Mouse (Mus musculus): ENCODE data around the gene Hectd1. TPM values are rescaled to one million over a fixed set of nuclear protein-coding genes. Genes with fewer than 3 reads are reported as not detected.

Hectd1 gene
- polyA plus RNA-seq, 1 experiment from 2014 or later: 41.5 TPM

DNA sequence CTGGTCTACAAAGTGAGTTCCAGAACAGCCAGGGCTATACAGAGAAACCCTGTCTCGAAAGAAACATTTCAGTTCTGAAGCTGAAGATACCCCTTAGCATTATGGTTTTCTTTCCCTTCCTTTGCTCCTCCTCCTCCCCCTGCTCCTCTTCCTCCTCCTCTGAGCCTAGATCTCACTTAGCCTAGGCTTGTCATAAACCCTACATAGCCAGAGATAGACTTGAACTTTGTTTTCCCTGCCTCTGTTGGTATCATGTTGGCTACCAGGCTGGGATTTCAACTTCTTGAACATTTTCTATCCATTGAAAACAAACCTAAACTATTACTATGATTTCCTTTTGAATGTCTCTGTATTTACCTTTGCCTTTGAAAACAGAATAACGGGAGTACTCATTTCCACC is 26.5 kb upstream of the Hectd1 start:
- ATAC-seq (ENCODE audit: low FRiP score, low read depth): no peak

DNA sequence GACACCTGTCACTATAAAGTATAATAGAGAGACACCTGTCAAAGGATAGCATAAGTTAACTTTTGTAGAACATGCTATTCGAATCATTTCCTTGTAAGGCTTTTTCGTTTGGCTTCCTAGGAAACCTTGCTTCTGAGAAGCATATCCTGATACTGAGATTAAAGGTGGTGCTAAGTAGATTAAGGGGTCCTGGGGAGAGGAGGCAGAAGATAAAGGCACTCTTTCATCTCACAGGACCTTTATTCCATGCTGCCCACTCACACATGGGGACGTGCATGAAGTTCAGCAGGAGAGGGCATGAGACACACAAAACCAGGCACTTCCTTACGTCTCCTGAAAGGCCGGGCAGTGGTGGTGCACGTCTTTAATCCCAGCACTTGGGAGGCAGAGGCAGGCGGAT is 26.1 kb upstream of the Hectd1 start:
- H3K9me3 ChIP-seq: no peaks in the 10 kb centered on the region
- H3K36me3 ChIP-seq: no peaks in the 10 kb centered on the region
- ATAC-seq (ENCODE audit: low FRiP score, low read depth): no peak
- no peaks in the 10 kb centered on the region for H3K4me1 ChIP-seq
- H3K9ac ChIP-seq (replicated peaks): no peak overlapping the region
- H3K4me3 ChIP-seq: no peak overlapping the region
- H3K27me3 ChIP-seq: no peaks in the 10 kb centered on the region
- H3K4me2 ChIP-seq (replicated peaks): no peak overlapping the region
- 60% methylated on average over 7 of the region's 7 CpGs for WGBS
- no peak overlapping the region for H3K27ac ChIP-seq (replicated peaks)

More for the DNA sequence above, 26.5 kb upstream of the Hectd1 start:
- H3K4me3 ChIP-seq: no peak overlapping the region
- no peak overlapping the region for H3K9ac ChIP-seq (replicated peaks)
- H3K36me3 ChIP-seq: no peaks in the 10 kb centered on the region
- 83% methylated on average over 2 of the region's 2 CpGs for WGBS
- no peaks in the 10 kb centered on the region for H3K27me3 ChIP-seq
- no peaks in the 10 kb centered on the region for H3K4me1 ChIP-seq
- H3K9me3 ChIP-seq: no peaks in the 10 kb centered on the region
- H3K4me2 ChIP-seq (replicated peaks): no peak overlapping the region
- no peak overlapping the region for H3K27ac ChIP-seq (replicated peaks)

- H3K27me3 ChIP-seq: no peaks in the 10 kb centered on the region
- no peaks in the 10 kb centered on the region for H3K4me1 ChIP-seq
- no peak for ATAC-seq (ENCODE audit: low FRiP score, low read depth)
These were observed 22.3 kb upstream of the Hectd1 start for GRCm38 (mm10) chr12:51851617-51852016.

DNA sequence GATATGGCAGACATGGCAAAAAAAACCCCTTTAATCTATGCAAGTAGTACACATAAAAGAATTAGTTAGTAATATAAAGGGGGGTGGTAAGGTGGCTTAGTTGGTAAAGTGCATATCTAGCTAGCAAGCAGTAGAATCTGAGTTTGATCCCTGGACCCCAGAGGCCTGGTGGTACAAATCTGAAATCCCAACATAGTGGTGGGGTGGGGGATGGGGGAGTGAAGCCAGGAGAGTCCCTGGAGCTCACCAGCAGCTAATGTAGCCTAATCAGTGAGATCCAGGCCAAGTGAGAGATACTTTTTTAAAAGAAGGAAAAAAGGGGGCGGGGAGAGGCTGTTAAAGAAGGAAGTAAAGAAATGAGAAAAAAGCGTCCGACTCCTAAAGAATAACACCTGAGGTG is 21.8 kb upstream of the Hectd1 start:
- no peak overlapping the region for H3K4me2 ChIP-seq (replicated peaks)
- no peaks in the 10 kb centered on the region for H3K36me3 ChIP-seq
- H3K9ac ChIP-seq (replicated peaks): no peak overlapping the region
- H3K27me3 ChIP-seq: no peaks in the 10 kb centered on the region
- 83% methylated on average over 3 of the region's 3 CpGs for WGBS
- H3K4me1 ChIP-seq: no peaks in the 10 kb centered on the region
- H3K27ac ChIP-seq (replicated peaks): no peak overlapping the region
- H3K9me3 ChIP-seq: 0 out of 2 replicates have a peak, but pooled peaks cover 4% of the 10 kb centered on the region
- no peak for ATAC-seq (ENCODE audit: low FRiP score, low read depth)
- H3K4me3 ChIP-seq: no peak overlapping the region

More at GRCm38 (mm10) chr12:51851617-51852016, 22.3 kb upstream of the Hectd1 start:
- Histone ChIP-seq H3K9ac (replicated peaks) (no peak overlapping the region), H3K4me2 (replicated peaks) (no peak overlapping the region), H3K4me3 (no peak overlapping the region), H3K36me3 (no peaks in the 10 kb centered on the region), H3K9me3 (0 out of 2 replicates have a peak, but pooled peaks cover 4% of the 10 kb centered on the region), H3K27ac (replicated peaks) (no peak overlapping the region)
- WGBS: 91% methylated on average over 4 of the region's 4 CpGs

DNA sequence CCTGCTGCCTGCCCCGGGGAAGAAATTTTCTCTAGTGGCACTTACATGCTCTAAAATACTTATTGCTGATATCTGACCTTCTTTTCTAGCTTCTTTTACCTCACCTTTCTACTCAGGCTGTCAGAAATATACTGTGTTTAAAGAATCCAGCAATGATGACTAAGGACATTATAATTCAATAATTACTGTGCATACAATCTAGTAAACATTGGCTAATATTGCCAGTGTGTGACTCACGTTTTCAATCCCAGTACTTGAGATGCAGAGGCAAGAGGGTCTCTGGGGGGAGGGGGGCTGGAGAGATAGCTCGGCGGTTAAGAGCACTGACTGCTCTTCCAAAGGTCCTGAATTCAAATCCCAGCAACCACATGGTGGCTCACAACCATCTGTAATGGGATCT is 21.0 kb upstream of the Hectd1 start:
- H3K27me3 ChIP-seq: no peaks in the 10 kb centered on the region
- H3K27ac ChIP-seq (replicated peaks): no peak overlapping the region
- H3K4me1 ChIP-seq: no peaks in the 10 kb centered on the region
- H3K9ac ChIP-seq (replicated peaks): no peak overlapping the region
- no peak overlapping the region for H3K4me3 ChIP-seq
- H3K9me3 ChIP-seq: 0 out of 2 replicates have a peak, but pooled peaks cover 4% of the 10 kb centered on the region
- no peak overlapping the region for H3K4me2 ChIP-seq (replicated peaks)
- 88% methylated on average over 4 of the region's 4 CpGs for WGBS
- no peaks in the 10 kb centered on the region for H3K36me3 ChIP-seq
- no peak for ATAC-seq (ENCODE audit: low FRiP score, low read depth)

- no peaks in the 10 kb centered on the region for H3K4me1 ChIP-seq
- no peak overlapping the region for H3K4me2 ChIP-seq (replicated peaks)
- 0 out of 2 replicates have a peak, but pooled peaks cover 4% of the 10 kb centered on the region for H3K9me3 ChIP-seq
- no peak overlapping the region for H3K9ac ChIP-seq (replicated peaks)
- no peak overlapping the region for H3K4me3 ChIP-seq
- ATAC-seq (ENCODE audit: low FRiP score, low read depth): no peak
- H3K36me3 ChIP-seq: no peaks in the 10 kb centered on the region
- 93% methylated on average over 2 of the region's 2 CpGs for WGBS
- no peaks in the 10 kb centered on the region for H3K27me3 ChIP-seq
- no peak overlapping the region for H3K27ac ChIP-seq (replicated peaks)
These were observed 20.6 kb upstream of the Hectd1 start for GRCm38 (mm10) chr12:51849902-51850301.

DNA sequence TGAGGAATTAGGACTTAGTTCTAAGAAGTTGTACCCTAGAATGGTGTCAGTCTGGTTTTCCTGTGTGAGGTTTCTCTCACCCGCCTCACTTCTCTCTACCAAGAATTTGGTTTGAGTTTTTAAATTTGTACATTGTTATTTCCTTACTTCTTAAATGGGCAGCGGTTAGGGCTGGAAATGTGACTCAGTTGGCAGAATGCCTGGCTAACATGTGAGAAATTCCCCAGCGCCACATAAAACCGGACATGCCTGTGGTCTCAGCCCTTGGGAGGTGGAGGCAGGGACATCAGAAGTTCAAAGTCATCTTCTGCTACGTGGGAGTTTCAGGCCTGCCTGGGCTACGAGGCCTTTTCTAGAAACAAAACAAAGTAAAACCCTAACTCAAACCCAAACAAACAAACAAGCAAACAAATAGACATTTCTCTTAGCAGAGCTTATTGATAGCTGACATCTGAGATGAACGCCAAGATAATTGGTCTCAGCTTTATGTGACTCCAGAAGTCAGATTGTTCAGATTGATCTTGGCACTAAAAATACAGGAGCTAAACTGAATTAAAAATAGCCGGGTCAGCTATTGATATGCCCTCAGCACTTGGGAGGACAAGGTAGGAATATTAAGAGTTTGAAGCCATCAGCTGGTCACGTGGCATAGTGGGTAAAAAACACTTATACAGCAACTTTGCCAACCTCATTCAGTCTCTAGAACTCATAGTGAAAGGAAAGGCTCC is 18.8 kb upstream of the Hectd1 start:
- H3K9ac ChIP-seq (replicated peaks): no peak overlapping the region
- no peak overlapping the region for H3K27ac ChIP-seq (replicated peaks)
- 0 out of 2 replicates have a peak, but pooled peaks cover 10% of the 10 kb centered on the region for H3K27me3 ChIP-seq
- peaks cover 7% of the 10 kb centered on the region for H3K4me1 ChIP-seq
- no peak overlapping the region for H3K4me3 ChIP-seq
- WGBS: 87% methylated on average over 9 of the region's 9 CpGs
- no peak for ATAC-seq (ENCODE audit: low FRiP score, low read depth)
- H3K36me3 ChIP-seq: no peaks in the 10 kb centered on the region
- H3K4me2 ChIP-seq (replicated peaks): no peak overlapping the region
- 0 out of 2 replicates have a peak, but pooled peaks cover 4% of the 10 kb centered on the region for H3K9me3 ChIP-seq

- Histone ChIP-seq H3K9me3 (0 out of 2 replicates have a peak, but pooled peaks cover 4% of the 10 kb centered on the region), H3K27ac (replicated peaks) (no peak overlapping the region), H3K4me3 (peak overlapping the region; percentile 54), H3K4me1 (peaks cover 10% of the 10 kb centered on the region), H3K36me3 (no peaks in the 10 kb centered on the region), H3K9ac (replicated peaks) (no peak overlapping the region), H3K27me3 (0 out of 2 replicates have a peak, but pooled peaks cover 10% of the 10 kb centered on the region), H3K4me2 (replicated peaks) (peak overlapping the region; percentile 58)
- WGBS: 33% methylated on average over 1 of the region's 1 CpGs
- ATAC-seq (ENCODE audit: low FRiP score, low read depth): peak; percentile 36; the same call in 1 of the 2 replicates
These were observed 15.9 kb upstream of the Hectd1 start for GRCm38 (mm10) chr12:51845261-51845660.

DNA sequence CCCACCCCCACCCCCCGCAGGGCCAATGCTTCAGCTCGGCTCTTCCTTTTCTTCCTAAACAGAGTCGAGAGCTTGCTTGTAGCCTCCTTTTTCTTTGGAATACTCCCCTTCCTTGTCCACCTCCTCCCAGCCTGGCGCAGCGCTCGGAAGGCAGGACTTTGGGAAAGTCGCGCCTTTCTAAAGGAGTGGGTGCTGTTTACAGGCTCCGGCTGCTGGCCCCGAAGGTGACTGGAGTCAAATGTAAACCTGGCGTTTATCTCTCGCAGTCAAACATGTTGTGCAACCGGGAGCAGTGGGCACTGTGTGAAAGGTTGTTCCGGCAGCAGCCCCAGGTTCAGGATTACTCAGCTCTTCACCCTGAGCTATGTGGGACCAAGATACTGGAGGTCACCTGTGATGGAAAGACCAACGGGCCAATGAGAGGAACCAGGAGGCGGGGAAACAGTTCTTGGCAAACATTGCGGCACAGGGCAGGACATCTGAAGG is 15.5 kb upstream of the Hectd1 start:
- ATAC-seq (ENCODE audit: low FRiP score, low read depth): peak; percentile 95
- H3K4me2 ChIP-seq (replicated peaks): peak overlapping the region; percentile 58

GRCm38 (mm10) chr12:51843576-51844520 is 14.5 kb upstream of the Hectd1 start:
- peak overlapping the region; percentile 54 for H3K4me3 ChIP-seq
- H3K9ac ChIP-seq (replicated peaks): no peak overlapping the region; the same call in none of the 2 replicates
- H3K27me3 ChIP-seq: 0 out of 2 replicates have a peak, but pooled peaks cover 10% of the 10 kb centered on the region
- H3K4me2 ChIP-seq (replicated peaks): peak overlapping the region; percentile 58
- WGBS: 31% methylated on average over 15 of the region's 15 CpGs
- H3K27ac ChIP-seq (replicated peaks): peak overlapping the region; percentile 56
- H3K4me1 ChIP-seq: peaks cover 10% of the 10 kb centered on the region
- H3K9me3 ChIP-seq: no peaks in the 10 kb centered on the region
- 0 out of 2 replicates have a peak, but pooled peaks have one; percentile 13 for ATAC-seq (ENCODE audit: low FRiP score, low read depth)
- no peaks in the 10 kb centered on the region for H3K36me3 ChIP-seq

More for the DNA sequence above, 15.5 kb upstream of the Hectd1 start:
- H3K9me3 ChIP-seq: 0 out of 2 replicates have a peak, but pooled peaks cover 4% of the 10 kb centered on the region
- peak overlapping the region; percentile 56 for H3K27ac ChIP-seq (replicated peaks)
- H3K4me1 ChIP-seq: peaks cover 10% of the 10 kb centered on the region
- WGBS: 0% methylated on average over 17 of the region's 17 CpGs
- H3K36me3 ChIP-seq: no peaks in the 10 kb centered on the region
- peak overlapping the region; percentile 54 for H3K4me3 ChIP-seq
- 0 out of 2 replicates have a peak, but pooled peaks cover 10% of the 10 kb centered on the region for H3K27me3 ChIP-seq
- H3K9ac ChIP-seq (replicated peaks): peak overlapping the region; percentile 49

- Histone ChIP-seq H3K4me2 (replicated peaks) (no peak overlapping the region), H3K27ac (replicated peaks) (no peak overlapping the region), H3K4me1 (peaks cover 10% of the 10 kb centered on the region), H3K9me3 (no peaks in the 10 kb centered on the region), H3K27me3 (0 out of 2 replicates have a peak, but pooled peaks cover 10% of the 10 kb centered on the region), H3K9ac (replicated peaks) (no peak overlapping the region), H3K36me3 (no peaks in the 10 kb centered on the region), H3K4me3 (no peak overlapping the region)
- ATAC-seq (ENCODE audit: low FRiP score, low read depth): no peak
- WGBS: 40% methylated on average over 6 of the region's 6 CpGs
These were observed 12.9 kb upstream of the Hectd1 start for GRCm38 (mm10) chr12:51842081-51842864.

Measured in midbrain, embryonic 12.5 days (tissue).